Mouse (Mus musculus) heart, adult 18-20 months (tissue): ENCODE measurements around the gene Rhbdd1. TPM values are rescaled to one million over a fixed set of nuclear protein-coding genes. Genes with fewer than 3 reads are reported as not detected.
A peak's percentile ranks its signal among the peaks of the same experiment; 100 is the strongest.

ENCODE experiments used
- DNase-seq, 2 experiments: peaks; one replicate each; pipeline ENCODE4 v3.0.0; 2021 to 2022; ENCODE audit warnings: mixed read lengths in 1 of 2
- long read RNA-seq, 2 experiments: library from polyadenylated mRNA; stranded (forward); transcript quantifications; one replicate each; pipeline ENCODE4 v2.0.0; 2021
- total RNA-seq, 2 experiments: library from RNA; stranded (reverse); gene quantifications; 2 replicates each; pipeline ENCODE4 v1.2.3; 2021

Rhbdd1 gene
- total RNA-seq = 10 to 100 TPM in 1 of 2 experiments, 1 to 10 TPM in 1; 9.0 to 11.9 TPM
- long read RNA-seq, experiment 1, transcript Rhbdd1-201 (7 exons, 3,636 nt) = major isoform, 7 of 7 reads
- long read RNA-seq, experiment 1, partial matches to known transcripts = 0 of 7 reads
- long read RNA-seq, experiment 1, other reads (novel, unspliced or antisense) = 0 of 7 reads
- long read RNA-seq, experiment 2, partial matches to known transcripts = 1 of 3 reads
- long read RNA-seq, experiment 2, other reads (novel, unspliced or antisense) = 0 of 3 reads

GRCm38 (mm10) chr1:82316111-82316745 lies at the start of gene Rhbdd1:
Gene Rhbdd1, plus strand, starts transcription at chr1:82316452.
- peak; percentile 98 for DNase-seq

GRCm38 (mm10) chr1:82267547-82267946 lies 48.7 kb upstream of the Rhbdd1 start:
- no peak for DNase-seq

DNA sequence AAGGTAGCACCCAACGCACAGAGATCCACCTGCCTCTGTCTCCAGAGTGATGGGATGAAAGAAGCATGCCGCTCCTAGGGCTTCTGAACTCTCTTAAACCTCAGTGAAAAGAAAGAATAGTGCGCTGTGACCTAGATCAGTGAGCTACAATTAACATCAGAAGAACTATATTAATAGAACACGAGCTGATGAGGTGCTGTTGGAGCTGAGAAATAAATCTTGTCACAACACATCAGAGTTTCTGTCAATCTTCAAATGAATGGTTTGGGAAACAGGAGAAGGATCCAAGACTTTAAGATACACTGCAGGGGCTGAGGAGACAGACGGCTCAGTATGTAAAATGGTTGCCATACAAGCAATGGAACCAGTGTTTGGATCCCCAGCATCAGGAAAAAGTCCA lies 44.0 kb upstream of the Rhbdd1 start:
- no peak for DNase-seq

- no peak for DNase-seq
Observed at GRCm38 (mm10) chr1:82273529-82273928, 42.7 kb upstream of the Rhbdd1 start.

DNA sequence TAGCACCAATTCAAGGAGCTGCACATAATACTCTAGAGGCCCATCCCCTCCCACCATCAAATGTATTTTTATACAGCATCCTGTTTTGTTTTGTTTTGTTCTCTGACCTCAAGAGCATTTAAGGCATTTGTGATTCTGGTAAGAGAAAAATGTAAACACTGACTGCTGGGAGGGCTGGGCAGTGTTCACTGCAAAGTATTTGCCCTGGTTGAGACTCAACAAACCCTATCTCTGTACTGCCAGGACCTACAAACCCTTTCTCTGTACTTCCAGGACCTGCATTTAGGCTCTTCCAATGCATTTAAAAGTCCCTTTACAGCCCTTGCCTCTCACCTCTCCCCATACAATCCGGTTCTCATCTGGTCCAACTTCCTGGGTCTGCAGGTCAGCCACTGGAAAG lies 41.9 kb upstream of the Rhbdd1 start:
- no peak for DNase-seq

- no peak for DNase-seq
Observed at GRCm38 (mm10) chr1:82279768-82280167, 36.5 kb upstream of the Rhbdd1 start.

DNA sequence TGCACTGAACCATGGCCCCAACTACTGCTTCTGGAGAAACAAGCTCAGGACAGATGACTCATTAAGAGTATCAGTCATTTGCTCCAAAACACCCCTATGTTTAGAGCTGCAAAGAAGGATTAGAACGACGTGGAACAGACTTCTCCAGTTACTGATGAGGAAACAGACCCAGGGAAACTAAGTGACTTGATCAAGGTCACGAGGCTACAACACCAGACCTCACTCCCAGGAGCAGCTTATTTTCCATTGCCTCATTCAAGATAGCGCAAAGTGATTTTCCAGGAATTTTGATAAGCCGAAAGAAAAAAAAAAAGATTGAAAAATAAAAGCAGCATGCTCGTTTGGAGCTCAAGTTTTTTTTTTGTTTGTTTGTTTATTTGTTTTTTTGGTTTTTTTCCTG lies 34.4 kb upstream of the Rhbdd1 start:
- peak; percentile 45 to 53 for DNase-seq

- peak; percentile 91 to 93 for DNase-seq
Observed at GRCm38 (mm10) chr1:82282992-82283611, 33.1 kb upstream of the Rhbdd1 start.

- DNase-seq = peak; percentile 27 to 70
Observed at GRCm38 (mm10) chr1:82283901-82284301, 32.4 kb upstream of the Rhbdd1 start.

- peak in 1 of 2 experiments; percentile 50 for DNase-seq
Observed at GRCm38 (mm10) chr1:82284403-82284802, 31.8 kb upstream of the Rhbdd1 start.

GRCm38 (mm10) chr1:82285461-82286189 lies 30.6 kb upstream of the Rhbdd1 start:
- DNase-seq = peak in 1 of 2 experiments; percentile 50

- DNase-seq = peak in 1 of 2 experiments; percentile 54
Observed at GRCm38 (mm10) chr1:82286190-82287051, 29.8 kb upstream of the Rhbdd1 start.

DNA sequence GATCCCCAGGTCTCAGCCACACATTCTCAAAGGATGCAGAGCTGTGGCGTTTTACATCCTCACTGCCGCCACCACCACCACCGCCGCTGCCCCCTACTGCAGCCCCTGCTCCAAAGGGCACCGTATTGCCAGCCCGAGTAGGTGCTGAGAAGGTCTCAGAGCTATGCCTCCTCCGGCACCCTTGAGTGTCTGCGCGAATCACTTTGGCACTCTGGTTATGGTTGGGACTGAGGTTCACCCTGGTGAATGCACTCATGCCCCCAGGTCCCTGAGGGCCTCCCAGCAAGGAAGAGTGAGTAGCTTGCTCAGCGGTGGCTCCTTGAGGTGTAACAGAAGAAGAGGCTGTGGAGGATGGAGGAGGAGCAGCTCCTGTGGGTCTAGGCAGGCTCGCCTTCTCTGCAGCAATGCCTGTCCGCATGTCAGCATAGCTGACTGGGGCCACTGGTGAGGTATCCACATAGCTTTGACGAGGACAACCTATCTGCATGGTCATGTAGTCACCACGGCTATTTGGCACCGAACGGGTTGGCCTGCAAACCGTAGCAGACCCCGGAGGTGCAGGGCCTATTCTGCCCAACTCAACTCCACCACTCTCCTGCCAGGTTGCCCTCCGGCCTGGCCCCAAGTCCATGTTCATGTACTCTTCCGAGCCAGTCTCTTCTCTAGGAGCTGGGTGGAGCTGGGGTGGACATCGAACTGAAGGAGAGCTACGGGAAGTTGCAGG lies 29.0 kb upstream of the Rhbdd1 start:
- peak; percentile 22 to 57 for DNase-seq

GRCm38 (mm10) chr1:82287776-82288325 lies 28.4 kb upstream of the Rhbdd1 start:
- peak in 1 of 2 experiments; percentile 27 for DNase-seq

DNA sequence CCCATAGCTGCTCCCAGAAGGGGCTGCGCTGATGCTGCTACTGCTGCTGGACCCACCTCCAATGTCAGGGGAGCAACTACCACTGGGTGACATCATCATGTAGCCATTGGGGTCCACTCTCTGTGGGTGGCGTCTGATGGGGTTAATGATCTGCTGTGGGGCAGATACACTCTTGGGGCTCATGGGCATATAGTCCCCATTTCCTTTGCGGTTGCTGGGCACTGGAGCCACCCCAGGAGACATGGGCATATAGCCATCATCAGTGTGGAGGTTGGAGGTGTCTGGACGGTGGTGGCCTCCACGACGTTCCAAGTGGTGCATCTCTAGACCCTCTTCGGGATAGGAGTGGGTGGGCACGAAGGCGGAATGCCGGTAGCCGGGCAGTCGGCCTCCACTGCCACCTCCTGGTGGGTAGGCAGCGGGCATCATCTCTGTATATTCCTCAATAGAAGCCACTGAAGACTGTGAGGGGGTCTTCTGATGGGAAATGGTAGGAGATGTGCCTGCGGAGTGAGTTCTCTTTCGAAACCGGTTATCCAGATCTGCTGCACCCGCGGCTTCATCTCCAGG lies 27.7 kb upstream of the Rhbdd1 start:
- peak in 1 of 2 experiments; percentile 48 for DNase-seq

GRCm38 (mm10) chr1:82289116-82289989 lies 26.9 kb upstream of the Rhbdd1 start:
- peak; percentile 21 to 41 for DNase-seq

DNA sequence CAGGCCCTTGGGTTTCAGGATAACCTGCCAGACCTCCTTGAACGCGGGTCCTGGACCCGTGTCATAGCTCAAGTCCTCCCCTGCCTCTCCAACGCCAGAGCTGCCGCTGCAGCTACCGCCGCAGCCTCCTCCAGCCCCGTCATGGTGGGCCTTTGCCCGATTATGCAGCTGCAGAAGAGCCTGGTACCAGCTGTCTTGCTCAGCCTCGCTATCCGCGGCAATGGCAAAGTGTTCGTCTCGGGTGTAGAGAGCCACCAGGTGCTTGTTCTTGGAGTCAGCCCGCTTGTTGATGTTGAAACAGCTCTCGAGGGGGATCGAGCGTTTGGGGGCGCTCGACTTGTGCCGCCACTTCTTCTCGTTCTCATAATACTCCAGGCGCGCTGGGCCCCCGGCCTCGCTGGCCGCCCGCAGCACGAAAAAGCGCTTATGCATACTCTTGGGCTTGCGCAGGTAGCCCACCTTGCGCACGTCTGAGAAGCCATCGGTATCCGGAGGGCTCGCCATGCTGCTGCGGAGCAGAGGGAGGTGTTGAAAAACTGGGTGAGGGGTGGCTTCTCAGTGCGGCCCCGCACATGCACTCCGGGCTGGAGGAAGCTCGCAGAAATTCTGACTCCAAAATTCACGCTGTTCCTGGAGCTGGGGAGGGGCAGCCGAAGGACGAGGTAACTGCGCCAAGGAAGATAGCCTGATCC lies 26.1 kb upstream of the Rhbdd1 start:
- peak; percentile 54 to 73 for DNase-seq

- DNase-seq = peak; percentile 89 to 90
Observed at GRCm38 (mm10) chr1:82290723-82291150, 25.5 kb upstream of the Rhbdd1 start.
